Mouse (Mus musculus) olfactory bulb, adult 2 months (tissue): ENCODE results near the gene Ms4a4a.

ENCODE experiments used
- CTCF ChIP-seq: fragments of 200-500 bp; IDR thresholded peaks from 2 replicates; pipeline ENCODE4 v1.5.1; 2012; ENCODE audit warnings: low read depth, mild to moderate bottlenecking, low read length, moderate library complexity; ENCODE audit not compliant: insufficient read depth
- POLR2A ChIP-seq: fragments of 200-500 bp; IDR thresholded peaks from 2 replicates; pipeline ENCODE4 v1.6.1; 2012; ENCODE audit warnings: mild to moderate bottlenecking, low read depth, low read length, moderate library complexity; ENCODE audit not compliant: insufficient read depth

DNA sequence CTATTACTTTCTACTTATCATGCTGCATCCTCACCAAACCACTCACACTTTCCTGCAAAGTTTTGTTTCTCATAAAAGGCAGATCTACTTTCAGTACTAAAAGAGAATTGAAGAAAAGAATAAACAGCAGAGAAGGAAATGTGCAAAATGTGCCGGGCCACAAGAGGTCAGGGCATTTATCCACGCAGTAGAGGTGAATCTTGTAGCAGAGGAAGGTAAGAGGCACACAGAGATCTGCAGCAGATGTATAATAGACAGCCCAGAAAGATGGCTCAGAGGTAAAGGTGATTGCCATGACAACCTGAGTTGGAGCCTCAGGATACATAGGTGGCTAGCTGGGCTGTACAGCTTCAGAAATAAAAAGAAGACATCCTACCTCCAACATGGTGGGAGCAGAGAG, 11.8 kb downstream of the Ms4a4a start:
- TF ChIP-seq POLR2A, result no peak
- TF ChIP-seq CTCF, result no peak
